Mouse (Mus musculus): ENCODE data around the gene Agbl4.

GRCm38 (mm10) chr4:111471726-111472125 lies 1074.3 kb downstream of the Agbl4 start:
- TF ChIP-seq POLR2A (IDR thresholded peaks at IDR 0.05; ENCODE audit: extremely low read depth, insufficient read depth, low read length) (no peak), CTCF (IDR thresholded peaks at IDR 0.05; ENCODE audit: low read depth, low read length) (no peak)

All from liver, adult 2 months (tissue).